Mouse (Mus musculus): ENCODE measurements around the gene Cd83. TPM values are rescaled to one million over a fixed set of nuclear protein-coding genes. Genes with fewer than 3 reads are reported as not detected.

Cd83 gene
- polyA plus RNA-seq, 1 experiment from 2014 or later, result 1.3 TPM

DNA sequence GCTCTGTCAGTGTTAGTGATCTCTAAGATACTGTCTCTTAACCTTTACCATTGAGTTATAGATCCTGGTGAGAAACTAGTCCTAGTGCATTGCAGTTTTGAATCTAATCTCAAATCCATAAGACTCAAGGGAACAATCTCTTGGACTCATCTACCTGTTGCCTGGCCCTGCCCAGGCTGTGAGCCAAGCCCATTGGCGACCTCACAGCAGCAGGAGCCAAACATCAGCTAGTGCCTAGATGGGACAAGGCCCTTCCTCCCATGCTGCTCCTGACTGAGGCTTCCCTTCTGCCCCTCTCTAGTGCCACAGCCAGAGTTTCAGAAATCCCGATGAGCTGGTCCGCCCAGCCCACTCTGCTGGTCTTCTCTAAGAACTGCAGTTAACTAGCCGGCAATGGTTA lies 14.1 kb downstream of the Cd83 start:
- H3K27me3 ChIP-seq (replicated peaks; ENCODE audit: control insufficient read depth, insufficient read depth, low read length), result no peaks in the 10 kb centered on the region
- 72% methylated on average over 4 of the region's 4 CpGs for WGBS
- no peak overlapping the region for H3K27ac ChIP-seq (ENCODE audit: low read depth, low read length)
- no peaks in the 10 kb centered on the region for H3K4me1 ChIP-seq (replicated peaks; ENCODE audit: control insufficient read depth, insufficient read depth, low read length)
- H3K9me3 ChIP-seq (ENCODE audit: control insufficient read depth, low read length), result no peaks in the 10 kb centered on the region
- no peak overlapping the region for H3K9ac ChIP-seq (ENCODE audit: low read depth, low read length)
- no peak for DNase-seq (ENCODE audit: low spot score)
- no peak overlapping the region for H3K4me3 ChIP-seq (ENCODE audit: low read depth, low read length)
- no peak for ATAC-seq (replicated peaks; ENCODE audit: low FRiP score)
- H3K4me2 ChIP-seq, result no peak overlapping the region
- H3K36me3 ChIP-seq (ENCODE audit: control insufficient read depth, insufficient read depth, low read length), result no peaks in the 10 kb centered on the region

DNA sequence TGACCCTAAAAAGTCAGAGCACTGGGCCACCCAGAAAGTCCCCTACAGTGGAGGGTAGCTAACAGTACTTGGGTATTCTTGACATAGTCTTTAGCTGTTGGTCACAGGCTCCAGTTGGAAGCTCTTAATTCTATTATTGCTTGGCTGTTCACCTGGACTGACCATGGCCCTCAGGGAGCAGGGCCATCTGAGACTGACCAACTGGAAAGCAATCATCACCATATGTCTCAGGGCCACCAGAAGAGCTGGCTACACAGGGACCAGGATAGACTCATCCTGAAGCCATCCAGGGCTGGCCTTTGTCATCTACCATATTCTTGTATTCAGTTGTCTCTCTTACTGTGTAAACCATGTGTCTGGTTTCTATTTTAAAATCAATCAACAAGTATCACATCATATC lies 15.6 kb downstream of the Cd83 start:
- no peaks in the 10 kb centered on the region for H3K4me1 ChIP-seq (replicated peaks; ENCODE audit: control insufficient read depth, insufficient read depth, low read length)
- DNase-seq (ENCODE audit: low spot score), result no peak
- no peaks in the 10 kb centered on the region for H3K36me3 ChIP-seq (ENCODE audit: control insufficient read depth, insufficient read depth, low read length)
- H3K4me2 ChIP-seq, result no peak overlapping the region
- no peaks in the 10 kb centered on the region for H3K27me3 ChIP-seq (replicated peaks; ENCODE audit: control insufficient read depth, insufficient read depth, low read length)
- H3K9ac ChIP-seq (ENCODE audit: low read depth, low read length), result no peak overlapping the region
- no peak overlapping the region for H3K27ac ChIP-seq (ENCODE audit: low read depth, low read length)
- no peaks in the 10 kb centered on the region for H3K9me3 ChIP-seq (ENCODE audit: control insufficient read depth, low read length)
- ATAC-seq (replicated peaks; ENCODE audit: low FRiP score), result no peak
- H3K4me3 ChIP-seq (ENCODE audit: low read depth, low read length), result no peak overlapping the region

DNA sequence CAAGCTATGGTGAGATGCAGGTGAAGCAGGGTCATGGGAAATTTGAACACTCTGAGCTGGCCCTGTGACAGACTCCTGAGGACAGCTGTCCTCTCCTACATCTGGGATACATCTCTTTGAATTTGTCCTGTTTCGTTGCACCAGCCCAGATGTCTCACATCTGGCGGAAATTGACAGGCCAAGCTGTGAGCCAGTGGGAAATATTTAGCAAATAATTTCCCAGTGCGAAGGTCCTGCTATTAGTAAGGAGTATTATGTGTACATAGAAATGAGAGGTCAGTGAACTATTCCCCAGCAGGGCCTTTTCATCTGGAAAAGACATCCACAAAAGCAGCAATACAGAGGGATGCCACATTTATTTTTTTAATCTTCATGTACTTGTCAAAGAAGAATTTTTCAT lies 17.4 kb downstream of the Cd83 start:
- Histone ChIP-seq H3K4me1 (replicated peaks; ENCODE audit: control insufficient read depth, insufficient read depth, low read length) (no peaks in the 10 kb centered on the region), H3K27me3 (replicated peaks; ENCODE audit: control insufficient read depth, insufficient read depth, low read length) (no peaks in the 10 kb centered on the region), H3K4me3 (ENCODE audit: low read depth, low read length) (no peak overlapping the region), H3K9me3 (ENCODE audit: control insufficient read depth, low read length) (no peaks in the 10 kb centered on the region), H3K4me2 (no peak overlapping the region), H3K36me3 (ENCODE audit: control insufficient read depth, insufficient read depth, low read length) (no peaks in the 10 kb centered on the region), H3K9ac (ENCODE audit: low read depth, low read length) (no peak overlapping the region), H3K27ac (ENCODE audit: low read depth, low read length) (no peak overlapping the region)
- 79% methylated on average over 3 of the region's 3 CpGs for WGBS
- no peak for DNase-seq (ENCODE audit: low spot score)
- no peak for ATAC-seq (replicated peaks; ENCODE audit: low FRiP score)

GRCm38 (mm10) chr13:43802361-43803137 lies 18.0 kb downstream of the Cd83 start:
- H3K36me3 ChIP-seq (ENCODE audit: control insufficient read depth, insufficient read depth, low read length), result no peaks in the 10 kb centered on the region
- H3K4me3 ChIP-seq (ENCODE audit: low read depth, low read length), result no peak overlapping the region
- H3K4me1 ChIP-seq (replicated peaks; ENCODE audit: control insufficient read depth, insufficient read depth, low read length), result no peaks in the 10 kb centered on the region
- no peak overlapping the region for H3K4me2 ChIP-seq
- no peaks in the 10 kb centered on the region for H3K9me3 ChIP-seq (ENCODE audit: control insufficient read depth, low read length)
- no peak overlapping the region for H3K27ac ChIP-seq (ENCODE audit: low read depth, low read length)
- ATAC-seq (replicated peaks; ENCODE audit: low FRiP score) (no peak), DNase-seq (ENCODE audit: low spot score) (no peak)
- H3K9ac ChIP-seq (ENCODE audit: low read depth, low read length), result no peak overlapping the region
- 73% methylated on average over 8 of the region's 8 CpGs for WGBS
- no peaks in the 10 kb centered on the region for H3K27me3 ChIP-seq (replicated peaks; ENCODE audit: control insufficient read depth, insufficient read depth, low read length)

DNA sequence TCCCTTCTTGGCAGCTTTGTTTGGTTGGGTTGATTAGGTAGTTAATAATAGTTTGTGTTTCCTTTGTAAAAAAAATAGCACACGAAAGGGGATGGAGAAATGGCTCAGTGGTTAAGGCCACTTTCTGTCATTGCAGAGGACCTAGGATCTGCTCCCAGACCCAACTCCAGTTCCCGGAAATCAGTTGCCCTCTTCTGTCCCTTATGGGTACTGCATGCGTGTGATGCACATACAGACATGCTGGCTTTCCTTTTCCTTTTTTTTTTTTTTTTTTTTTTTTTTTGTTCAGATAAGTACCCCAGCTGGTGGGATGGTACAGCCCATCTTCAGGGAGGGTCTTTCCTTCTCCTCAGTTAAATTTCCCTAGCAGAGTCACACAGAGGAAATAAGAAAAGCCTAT lies 20.1 kb downstream of the Cd83 start:
- no peaks in the 10 kb centered on the region for H3K4me1 ChIP-seq (replicated peaks; ENCODE audit: control insufficient read depth, insufficient read depth, low read length)
- no peak overlapping the region for H3K27ac ChIP-seq (ENCODE audit: low read depth, low read length)
- ATAC-seq (replicated peaks; ENCODE audit: low FRiP score), result no peak
- no peak overlapping the region for H3K9ac ChIP-seq (ENCODE audit: low read depth, low read length)
- no peak for DNase-seq (ENCODE audit: low spot score)
- H3K27me3 ChIP-seq (replicated peaks; ENCODE audit: control insufficient read depth, insufficient read depth, low read length), result no peaks in the 10 kb centered on the region
- no peak overlapping the region for H3K4me2 ChIP-seq
- 86% methylated on average over 3 of the region's 3 CpGs for WGBS
- H3K36me3 ChIP-seq (ENCODE audit: control insufficient read depth, insufficient read depth, low read length), result no peaks in the 10 kb centered on the region
- H3K4me3 ChIP-seq (ENCODE audit: low read depth, low read length), result no peak overlapping the region
- no peaks in the 10 kb centered on the region for H3K9me3 ChIP-seq (ENCODE audit: control insufficient read depth, low read length)

DNA sequence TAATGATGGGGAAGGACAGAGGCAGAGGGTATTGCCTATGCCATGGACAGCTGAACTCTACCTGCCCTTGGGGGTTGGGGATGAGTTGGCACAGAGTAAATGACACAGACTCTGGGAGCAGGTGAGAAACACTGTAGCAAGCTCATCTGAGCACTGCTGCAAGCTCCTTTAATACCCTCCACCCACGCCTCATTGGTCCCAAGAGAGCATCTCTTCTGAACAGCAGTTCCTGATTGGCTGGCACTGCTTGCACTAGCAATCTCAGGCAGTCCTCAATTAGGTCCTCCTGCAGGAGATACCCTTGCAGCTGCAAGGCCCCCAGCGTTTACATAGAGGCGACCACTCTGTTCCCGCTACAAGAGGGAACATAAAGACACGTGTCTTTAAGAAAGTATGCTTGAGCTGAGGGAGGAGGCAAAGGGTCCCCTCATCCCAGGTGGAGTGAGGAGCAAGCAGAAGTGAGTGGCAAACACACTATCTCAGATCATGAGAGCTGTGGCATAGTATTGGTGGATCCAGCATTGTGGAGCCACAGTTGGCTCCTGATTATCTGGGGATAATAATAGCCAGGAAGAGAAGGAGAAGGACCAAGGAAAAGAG lies 20.7 kb downstream of the Cd83 start:
- no peak overlapping the region for H3K9ac ChIP-seq (ENCODE audit: low read depth, low read length)
- no peaks in the 10 kb centered on the region for H3K27me3 ChIP-seq (replicated peaks; ENCODE audit: control insufficient read depth, insufficient read depth, low read length)
- H3K9me3 ChIP-seq (ENCODE audit: control insufficient read depth, low read length), result no peaks in the 10 kb centered on the region
- H3K4me3 ChIP-seq (ENCODE audit: low read depth, low read length), result no peak overlapping the region
- WGBS, result 82% methylated on average over 5 of the region's 5 CpGs
- no peaks in the 10 kb centered on the region for H3K4me1 ChIP-seq (replicated peaks; ENCODE audit: control insufficient read depth, insufficient read depth, low read length)
- no peak overlapping the region for H3K4me2 ChIP-seq
- DNase-seq (ENCODE audit: low spot score) (no peak), ATAC-seq (replicated peaks; ENCODE audit: low FRiP score) (no peak)
- H3K36me3 ChIP-seq (ENCODE audit: control insufficient read depth, insufficient read depth, low read length), result no peaks in the 10 kb centered on the region
- H3K27ac ChIP-seq (ENCODE audit: low read depth, low read length), result no peak overlapping the region

DNA sequence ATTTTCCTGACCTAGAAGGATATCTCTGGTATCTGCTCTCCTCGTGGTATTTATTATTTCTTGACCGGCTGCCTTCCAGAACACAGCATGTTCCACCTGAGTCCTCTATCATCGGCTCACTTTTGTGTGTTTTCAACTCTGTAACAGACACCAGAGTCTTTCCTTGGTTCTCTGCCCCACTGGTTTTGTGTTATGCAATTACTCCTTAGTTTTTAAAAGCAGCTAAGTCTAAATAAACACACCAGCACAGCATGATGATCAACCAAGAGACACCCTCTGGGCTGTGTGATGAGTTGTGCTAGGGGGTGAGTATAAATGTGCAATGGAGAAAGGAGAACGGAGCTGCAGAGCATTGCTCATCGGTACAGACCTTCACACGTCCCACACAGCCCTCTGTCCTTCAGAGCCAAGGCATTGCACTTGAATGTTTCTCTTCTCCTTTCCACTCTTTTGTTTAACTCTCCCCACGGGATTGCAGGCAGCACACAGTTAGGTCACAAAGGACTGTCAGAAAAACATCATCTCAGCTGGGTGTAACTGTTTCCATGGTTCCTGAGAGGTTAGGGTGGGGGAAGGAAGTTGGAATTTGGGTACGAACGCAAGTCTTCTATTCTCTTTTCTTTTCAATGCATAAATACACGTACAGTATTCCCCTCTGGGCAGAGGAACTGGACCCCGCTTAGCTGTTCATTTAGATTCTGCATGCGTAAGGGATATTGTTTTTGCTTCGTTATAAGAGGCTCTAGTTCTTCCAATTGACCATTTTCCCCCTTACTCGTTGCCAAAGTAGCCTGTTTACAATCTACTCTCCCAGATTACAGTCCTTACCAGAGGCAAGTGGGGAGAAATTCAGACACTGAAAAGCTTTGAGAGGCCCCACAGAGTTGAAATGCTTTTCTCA lies 22.0 kb downstream of the Cd83 start:
- WGBS, result 77% methylated on average over 14 of the region's 14 CpGs
- H3K9ac ChIP-seq (ENCODE audit: low read depth, low read length), result no peak overlapping the region
- no peak for ATAC-seq (replicated peaks; ENCODE audit: low FRiP score)

DNA sequence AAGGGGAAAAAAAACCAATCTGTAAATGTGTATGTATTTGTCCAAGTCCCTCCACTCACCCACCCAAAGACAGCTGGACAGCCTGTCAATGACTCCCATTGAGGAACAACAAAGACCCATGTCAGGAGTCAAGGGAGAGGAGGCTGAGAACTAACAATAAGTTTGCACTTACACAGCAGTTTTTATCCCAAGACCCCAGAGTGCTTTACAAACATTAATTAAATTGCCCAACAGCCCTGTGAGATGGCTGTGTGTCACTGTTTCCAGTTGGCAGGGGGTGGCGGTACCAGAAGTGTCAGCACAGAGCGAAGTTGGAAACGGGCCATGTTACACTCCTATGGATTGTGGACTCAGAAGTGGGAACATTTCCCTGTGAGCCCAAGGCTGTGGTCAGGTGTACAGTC lies 22.7 kb downstream of the Cd83 start:
- no peak for DNase-seq (ENCODE audit: low spot score)

More for the DNA sequence above, 22.0 kb downstream of the Cd83 start:
- Histone ChIP-seq H3K4me1 (replicated peaks; ENCODE audit: control insufficient read depth, insufficient read depth, low read length) (no peaks in the 10 kb centered on the region), H3K27ac (ENCODE audit: low read depth, low read length) (no peak overlapping the region), H3K36me3 (ENCODE audit: control insufficient read depth, insufficient read depth, low read length) (no peaks in the 10 kb centered on the region), H3K27me3 (replicated peaks; ENCODE audit: control insufficient read depth, insufficient read depth, low read length) (no peaks in the 10 kb centered on the region), H3K4me3 (ENCODE audit: low read depth, low read length) (no peak overlapping the region), H3K9me3 (ENCODE audit: control insufficient read depth, low read length) (no peaks in the 10 kb centered on the region), H3K4me2 (no peak overlapping the region)
- no peak for DNase-seq (ENCODE audit: low spot score)

More for the DNA sequence above, 22.7 kb downstream of the Cd83 start:
- ATAC-seq (replicated peaks; ENCODE audit: low FRiP score), result no peak
- H3K27me3 ChIP-seq (replicated peaks; ENCODE audit: control insufficient read depth, insufficient read depth, low read length), result no peaks in the 10 kb centered on the region
- no peak overlapping the region for H3K27ac ChIP-seq (ENCODE audit: low read depth, low read length)
- H3K4me1 ChIP-seq (replicated peaks; ENCODE audit: control insufficient read depth, insufficient read depth, low read length), result no peaks in the 10 kb centered on the region
- no peak overlapping the region for H3K4me3 ChIP-seq (ENCODE audit: low read depth, low read length)
- WGBS, result 89% methylated on average over 3 of the region's 3 CpGs
- H3K4me2 ChIP-seq, result no peak overlapping the region
- H3K36me3 ChIP-seq (ENCODE audit: control insufficient read depth, insufficient read depth, low read length), result no peaks in the 10 kb centered on the region
- H3K9ac ChIP-seq (ENCODE audit: low read depth, low read length), result no peak overlapping the region
- no peaks in the 10 kb centered on the region for H3K9me3 ChIP-seq (ENCODE audit: control insufficient read depth, low read length)
